Mouse (Mus musculus): ENCODE measurements around the gene Ubr3.
"Not testable (repeated sequence)": the region's sequence is repeated elsewhere in the genome, so short reads cannot be mapped to it uniquely, and the experiment has no call there.

Ubr3 gene

GRCm38 (mm10) chr2:69897039-69897617, at the start of gene Ubr3:
Gene Ubr3 (plus strand): TSS chr2:69897246.
- peak; percentile 97 for DNase-seq

- no peak for DNase-seq
These were observed 47.8 kb upstream of the Ubr3 start for GRCm38 (mm10) chr2:69849215-69849614.

- DNase-seq = no peak
These were observed 45.5 kb upstream of the Ubr3 start for GRCm38 (mm10) chr2:69851427-69852058.

DNA sequence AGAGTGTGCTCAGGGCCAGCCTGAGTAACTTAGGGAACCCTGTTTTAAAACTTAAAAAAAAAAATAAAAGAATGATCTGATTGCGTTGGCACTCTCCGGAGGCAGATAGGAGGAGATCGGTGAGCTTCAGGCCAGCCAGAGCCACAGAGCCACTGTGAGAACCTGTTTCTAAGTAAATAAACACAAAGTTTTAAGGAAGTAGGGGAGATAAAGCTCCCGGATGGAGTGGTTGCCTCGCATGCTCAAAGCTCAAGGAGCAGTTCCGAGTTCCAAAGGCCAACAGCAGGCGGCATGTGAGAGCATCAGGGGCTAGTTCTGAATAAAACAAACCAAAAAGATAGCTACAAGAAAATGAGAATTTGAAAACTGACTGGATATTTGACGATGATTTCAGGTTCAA, 40.7 kb upstream of the Ubr3 start:
- no peak for DNase-seq

GRCm38 (mm10) chr2:69857882-69858281, 39.2 kb upstream of the Ubr3 start:
- DNase-seq = no peak

DNA sequence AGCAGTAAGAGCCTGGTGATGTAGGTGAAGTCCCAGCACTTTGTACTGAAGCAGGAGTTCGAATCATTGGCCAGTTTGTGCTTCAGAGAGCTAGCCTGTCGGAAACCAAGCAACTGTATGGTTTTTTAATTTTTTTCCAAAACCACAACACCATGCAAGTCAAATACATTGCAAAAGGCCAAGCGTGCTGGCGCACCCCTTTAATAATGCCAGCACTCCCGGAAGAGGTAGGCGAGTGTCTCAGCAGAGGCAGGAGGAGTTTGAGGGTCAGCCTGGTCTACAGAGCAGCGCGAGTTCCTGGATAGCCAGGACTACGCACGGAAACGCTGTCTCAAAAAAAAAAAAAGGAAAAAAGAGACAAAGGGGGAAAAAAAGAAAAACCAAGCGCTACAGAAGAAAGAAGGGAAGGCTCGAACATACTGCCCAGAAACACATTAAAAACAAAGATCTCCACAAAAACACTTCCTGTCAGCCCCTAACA, 36.0 kb upstream of the Ubr3 start:
- DNase-seq = peak; percentile 11

- DNase-seq = peak; percentile 93
These were observed 35.5 kb upstream of the Ubr3 start, which contains the start of gene Ssb for GRCm38 (mm10) chr2:69861485-69862091. Gene Ssb (plus strand): TSS chr2:69861562.

GRCm38 (mm10) chr2:69862117-69862657, 34.9 kb upstream of the Ubr3 start:
- DNase-seq = no peak

- DNase-seq = no peak
These were observed 13.1 kb upstream of the Ubr3 start for GRCm38 (mm10) chr2:69883990-69884391.

DNA sequence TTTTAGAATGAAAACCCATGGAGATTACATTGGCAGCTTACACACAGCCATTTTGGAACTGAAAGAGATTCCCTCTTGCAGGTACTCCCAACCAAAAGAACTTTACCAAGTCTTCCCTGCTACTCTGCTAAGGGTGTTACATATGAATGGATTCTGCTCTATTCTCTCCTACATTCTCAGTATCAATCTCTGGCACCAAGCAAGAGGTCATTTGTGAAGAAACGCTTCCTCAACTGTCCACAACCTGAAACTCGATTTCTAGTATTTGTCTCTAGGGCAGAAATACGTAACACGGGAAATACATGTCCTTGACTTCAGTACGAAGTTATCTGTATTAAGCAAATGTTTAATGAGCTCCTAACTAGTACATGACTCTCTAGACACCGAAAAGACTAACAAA, 12.5 kb upstream of the Ubr3 start:
- DNase-seq = no peak

DNA sequence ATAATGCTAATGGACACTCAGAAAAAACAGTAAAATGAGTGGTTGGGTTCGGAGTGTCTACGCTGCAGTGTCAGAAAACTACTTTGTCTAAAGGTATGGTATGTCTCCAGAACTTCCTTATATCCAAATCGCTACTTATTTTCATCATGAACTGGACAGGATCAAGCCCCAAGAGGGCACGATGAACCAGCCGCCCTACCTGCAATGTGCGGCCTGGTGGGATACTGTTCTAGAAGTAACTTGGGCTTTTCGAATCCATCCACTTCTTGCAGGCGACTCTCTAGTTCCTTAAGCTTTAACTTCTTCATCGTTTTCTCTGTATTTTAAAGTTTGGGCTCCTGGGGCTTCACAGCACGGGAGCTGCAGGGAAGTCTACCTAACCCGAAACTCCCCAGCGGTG, 12.0 kb upstream of the Ubr3 start:
- no peak for DNase-seq

DNA sequence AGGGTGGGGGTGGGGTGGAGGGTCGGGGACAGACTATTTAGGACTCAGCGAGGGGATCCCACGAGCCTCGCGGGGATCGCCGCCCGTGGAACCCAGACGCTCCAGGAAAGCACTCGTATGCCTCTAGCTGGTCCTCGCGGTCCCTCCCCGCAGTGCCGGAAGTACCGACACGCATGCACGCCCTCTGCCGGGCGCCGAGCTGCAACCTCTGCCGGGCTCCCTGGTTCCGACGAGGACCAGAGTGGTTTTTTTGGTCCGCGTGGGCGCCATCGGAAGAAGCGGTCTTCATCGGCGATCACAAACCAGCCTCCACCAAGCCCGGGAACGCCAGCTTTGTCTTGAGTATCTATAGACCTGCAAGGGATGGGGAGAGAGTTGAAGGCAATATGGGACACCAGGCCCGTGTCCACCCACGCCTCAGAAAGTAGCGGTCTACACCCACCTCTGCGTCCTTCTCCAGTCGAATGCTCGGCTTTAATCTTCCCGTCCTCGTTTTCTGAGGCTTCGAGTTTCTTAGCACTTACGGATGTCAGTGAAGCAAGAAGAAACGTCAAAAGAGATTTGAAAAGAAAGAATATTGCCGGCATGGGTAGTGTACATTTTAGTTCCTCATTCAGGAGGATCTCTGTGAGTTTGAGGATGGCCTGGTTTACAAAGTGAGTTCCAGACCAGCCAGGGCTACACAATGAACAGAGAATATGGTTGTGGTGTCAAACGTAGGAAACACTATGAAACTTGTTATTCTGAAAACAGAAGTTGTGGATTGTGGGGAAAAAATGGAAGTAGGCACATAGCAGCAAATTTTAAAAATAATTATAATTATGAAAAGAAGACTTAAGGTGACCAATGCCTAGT, 11.4 kb upstream of the Ubr3 start, which contains the start of gene Mettl5:
Mettl5 (minus strand) TSS at position 165 of the 855 bp plus-strand sequence.
- peak; percentile 88 for DNase-seq

GRCm38 (mm10) chr2:69888957-69889356, 8.1 kb upstream of the Ubr3 start:
- no peak for DNase-seq

GRCm38 (mm10) chr2:69890843-69891242, 6.2 kb upstream of the Ubr3 start:
- DNase-seq = no peak

DNA sequence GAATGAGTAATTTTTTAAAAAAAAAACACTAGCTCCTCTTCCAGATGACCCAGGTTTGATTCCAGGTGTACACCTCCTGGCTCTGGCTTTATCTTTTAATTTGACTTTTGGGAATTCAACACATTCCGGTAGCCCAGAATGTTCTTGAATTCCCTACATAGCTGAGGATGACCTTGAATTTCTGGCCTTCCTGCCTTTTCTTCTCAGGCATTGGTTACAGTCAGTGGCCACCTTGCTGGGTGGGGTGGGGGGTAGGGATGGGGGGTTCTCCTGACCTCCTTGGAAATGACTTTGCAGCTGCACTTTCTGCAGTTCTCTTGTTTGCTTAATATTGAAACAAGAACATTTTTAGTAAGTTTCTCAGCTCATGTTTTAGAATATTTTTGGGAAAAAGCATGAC, 3.9 kb upstream of the Ubr3 start:
- DNase-seq = no peak

DNA sequence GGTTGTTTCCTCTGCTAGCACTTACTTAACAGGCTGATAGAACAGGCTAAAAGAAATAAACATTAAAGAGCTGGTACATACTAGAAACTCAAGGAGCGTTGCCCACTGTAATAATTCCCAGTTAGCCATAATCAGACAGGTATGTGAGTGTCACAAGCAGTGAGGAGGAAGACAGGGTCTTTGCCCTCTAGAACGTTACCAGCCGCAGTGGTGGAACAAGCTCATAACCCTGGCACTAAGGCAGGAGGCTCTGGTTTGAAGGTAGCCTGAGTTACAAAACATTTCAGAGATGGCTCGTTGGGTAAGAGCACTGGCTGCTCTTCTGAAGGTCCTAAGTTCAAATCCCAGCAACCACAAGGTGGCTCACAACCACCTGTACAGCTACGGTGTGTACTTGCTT, 3.2 kb upstream of the Ubr3 start:
- DNase-seq = no peak

- DNase-seq = no peak
These were observed 1.4 kb upstream of the Ubr3 start for GRCm38 (mm10) chr2:69895502-69896223.

DNA sequence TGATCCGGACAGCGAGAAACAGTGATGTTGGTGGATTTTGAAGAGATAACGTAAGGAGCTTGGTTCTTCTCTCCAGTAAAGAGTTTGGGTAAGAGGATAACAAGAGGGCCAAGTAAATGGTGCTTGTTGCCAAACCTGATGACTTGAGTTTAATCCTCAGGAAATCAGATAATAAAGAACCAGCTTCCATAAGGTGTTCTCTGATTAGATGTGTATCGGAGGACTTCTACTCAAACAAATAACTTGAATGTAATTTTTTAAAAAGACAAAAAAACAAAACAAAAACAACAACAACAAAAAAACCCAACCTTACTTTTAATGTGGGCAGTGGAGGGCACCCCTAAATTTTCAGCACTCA, 843 bp upstream of the Ubr3 start:
- no peak for DNase-seq

GRCm38 (mm10) chr2:69897618-69898575, 851 bp downstream of the Ubr3 start:
- peak; percentile 38 for DNase-seq

DNA sequence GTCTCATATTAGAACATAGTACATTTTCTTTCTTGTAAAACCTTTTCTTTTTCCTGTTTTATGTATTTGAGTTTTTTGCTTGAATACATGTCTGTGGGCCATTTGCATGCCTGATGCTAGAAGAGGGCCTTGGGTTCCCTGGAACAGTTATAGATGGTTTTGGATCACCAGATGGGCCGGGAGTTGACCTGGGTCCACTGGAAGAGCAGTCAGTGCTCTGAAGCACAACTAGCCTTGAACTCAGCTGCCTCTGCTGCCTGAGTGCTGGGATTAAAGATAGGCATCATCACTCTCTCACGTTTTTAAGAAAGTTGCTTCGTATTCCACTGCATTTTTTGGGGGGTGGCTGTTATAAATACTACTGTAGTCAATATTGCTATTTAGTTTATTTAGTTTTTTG, 6.5 kb downstream of the Ubr3 start:
- DNase-seq = no peak

DNA sequence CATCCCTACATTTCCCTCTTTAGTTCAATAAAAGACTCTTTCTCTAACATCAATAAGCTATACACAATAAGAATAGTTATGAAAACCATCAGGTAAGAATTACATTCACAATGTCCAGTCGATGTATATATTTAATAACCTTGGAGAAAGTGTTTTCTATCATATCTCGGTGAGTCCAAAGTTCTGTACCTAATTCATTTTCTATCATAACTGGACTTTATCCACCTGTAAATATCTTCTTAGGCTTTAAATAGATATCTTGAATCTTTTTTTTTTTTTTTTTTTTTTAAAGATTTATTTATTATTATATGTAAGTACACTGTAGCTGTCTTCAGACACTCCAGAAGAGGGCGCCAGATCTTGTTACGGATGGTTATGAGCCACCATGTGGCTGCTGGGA, 10.3 kb downstream of the Ubr3 start:
- DNase-seq = not testable (repeated sequence)
